Mouse (Mus musculus) MEL (cell line): ENCODE results near the gene Wdr91. TPM values are rescaled to one million over a fixed set of nuclear protein-coding genes. Genes with fewer than 3 reads are reported as not detected.

Experiments used
- DNase-seq: peaks from one replicate; pipeline ENCODE4 v3.0.0; 2011; ENCODE audit warnings: low read depth, low spot score
- H3K27ac ChIP-seq: 2 replicates; pipeline ENCODE4 v1.5.1; 2012; ENCODE audit warnings: low read depth, mild to moderate bottlenecking, control low read depth, low read length, moderate library complexity; ENCODE audit not compliant: control insufficient read depth
- H3K27me3 ChIP-seq, 2 experiments: fragments of 150-350 bp in 1 of 2; sonication (generic) in 1 of 2; 2 replicates each; pipeline ENCODE4 v1.6.1; 2012; ENCODE audit warnings: low read length in 2 of 2, mild to moderate bottlenecking in 2 of 2, improper control_type of control experiment in 1 of 2, moderate library complexity in 1 of 2; ENCODE audit not compliant: insufficient read depth in 2 of 2, control insufficient read depth in 1 of 2
- H3K36me3 ChIP-seq, 2 experiments: 2 replicates each; pipeline ENCODE4 v1.6.1; 2012 to 2014; ENCODE audit warnings: low read length in 2 of 2, improper control_type of control experiment in 1 of 2, inconsistent platforms in 1 of 2, mild to moderate bottlenecking in 1 of 2; ENCODE audit not compliant: insufficient read depth in 2 of 2, control insufficient read depth in 1 of 2
- H3K4me1 ChIP-seq, 2 experiments: fragments of 150-350 bp in 1 of 2; sonication (generic) in 1 of 2; 2 replicates each; pipeline ENCODE4 v1.6.1; 2012; ENCODE audit warnings: low read length in 2 of 2, improper control_type of control experiment in 1 of 2, mild to moderate bottlenecking in 1 of 2; ENCODE audit not compliant: insufficient read depth in 2 of 2, control insufficient read depth in 1 of 2
- H3K4me3 ChIP-seq, 2 experiments: fragments of 150-350 bp in 1 of 2; sonication (generic) in 1 of 2; 2 replicates each; pipeline ENCODE4 v1.5.1; 2012; ENCODE audit warnings: low read depth in 2 of 2, low read length in 2 of 2, mild to moderate bottlenecking in 2 of 2, moderate library complexity in 2 of 2, control low read depth in 1 of 2, improper control_type of control experiment in 1 of 2; ENCODE audit not compliant: control insufficient read depth in 1 of 2, insufficient read depth in 1 of 2
- H3K79me2 ChIP-seq: 2 replicates; pipeline ENCODE4 v1.6.1; 2012; ENCODE audit warnings: mild to moderate bottlenecking, low read length, moderate library complexity; ENCODE audit not compliant: control insufficient read depth, poor library complexity, insufficient read depth
- H3K9ac ChIP-seq: 2 replicates; pipeline ENCODE4 v1.6.1; 2012; ENCODE audit warnings: low read depth, mild to moderate bottlenecking, control low read depth, low read length, moderate library complexity; ENCODE audit not compliant: control insufficient read depth, poor library complexity, severe bottlenecking
- H3K9me3 ChIP-seq: fragments of 150-350 bp; sonication (generic); replicated peaks from 2 replicates; pipeline ENCODE4 v1.6.1; 2012; ENCODE audit warnings: mild to moderate bottlenecking, low read length, improper control_type of control experiment, moderate library complexity; ENCODE audit not compliant: insufficient read depth
- BHLHE40 ChIP-seq: IDR thresholded peaks from 2 replicates; pipeline ENCODE4 v1.6.1; 2012; ENCODE audit warnings: low read depth, mild to moderate bottlenecking, inconsistent platforms, low read length, improper control_type of control experiment, borderline replicate concordance
- CHD1 ChIP-seq: IDR thresholded peaks from 2 replicates; pipeline ENCODE4 v1.6.1; 2012; ENCODE audit warnings: low read depth, mild to moderate bottlenecking, inconsistent platforms, low read length, improper control_type of control experiment
- CHD2 ChIP-seq: IDR thresholded peaks from 2 replicates; pipeline ENCODE4 v1.6.1; 2011; ENCODE audit warnings: low read length, improper control_type of control experiment
- CTCF ChIP-seq, 3 experiments: IDR thresholded peaks in 2 of 3; conservative IDR thresholded peaks in 1 of 3; 2 replicates each; pipeline ENCODE4 v1.5.1; 2011 to 2012; ENCODE audit warnings: low read length in 3 of 3, low read depth in 2 of 3, mild to moderate bottlenecking in 2 of 3, improper control_type of control experiment in 1 of 3, inconsistent platforms in 1 of 3, mixed read lengths in 1 of 3, moderate library complexity in 1 of 3; ENCODE audit not compliant: control insufficient read depth in 1 of 3, insufficient read depth in 1 of 3, poor library complexity in 1 of 3, severe bottlenecking in 1 of 3
- E2F4 ChIP-seq: IDR thresholded peaks from 2 replicates; pipeline ENCODE4 v1.6.1; 2011; ENCODE audit warnings: low read depth, low read length, improper control_type of control experiment, borderline replicate concordance
- ELF1 ChIP-seq: IDR thresholded peaks from 2 replicates; pipeline ENCODE4 v1.6.1; 2014; ENCODE audit warnings: low read depth, mild to moderate bottlenecking, inconsistent platforms, low read length, improper control_type of control experiment, moderate library complexity
- EP300 ChIP-seq, 2 experiments: IDR thresholded peaks; 2 replicates each; pipeline ENCODE4 v1.6.1; 2011; ENCODE audit warnings: improper control_type of control experiment in 2 of 2, low read length in 2 of 2, low read depth in 1 of 2, mild to moderate bottlenecking in 1 of 2
- ETS1 ChIP-seq: IDR thresholded peaks from 2 replicates; pipeline ENCODE4 v1.6.1; 2012; ENCODE audit warnings: low read depth, mild to moderate bottlenecking, inconsistent platforms, low read length, improper control_type of control experiment, moderate library complexity
- GABPA ChIP-seq: IDR thresholded peaks from 2 replicates; pipeline ENCODE4 v1.6.1; 2012; ENCODE audit warnings: low read depth, mild to moderate bottlenecking, inconsistent platforms, low read length, improper control_type of control experiment, moderate library complexity
- GATA1 ChIP-seq: IDR thresholded peaks from 2 replicates; pipeline ENCODE4 v1.6.1; 2011; ENCODE audit warnings: low read depth, low read length, improper control_type of control experiment
- HCFC1 ChIP-seq: IDR thresholded peaks from 2 replicates; pipeline ENCODE4 v1.6.1; 2012; ENCODE audit warnings: low read depth, mild to moderate bottlenecking, inconsistent platforms, low read length, improper control_type of control experiment, moderate library complexity
- JUND ChIP-seq: IDR thresholded peaks from 2 replicates; pipeline ENCODE4 v1.6.1; 2011; ENCODE audit warnings: low read depth, mild to moderate bottlenecking, improper control_type of control experiment, low read length
- KAT2A ChIP-seq: conservative IDR thresholded peaks from 2 replicates; pipeline ENCODE4 v1.6.1; 2012; ENCODE audit warnings: low read depth, low read length, improper control_type of control experiment, inconsistent platforms
- MAFK ChIP-seq: IDR thresholded peaks from 2 replicates; pipeline ENCODE4 v1.6.1; 2011; ENCODE audit warnings: low read depth, mild to moderate bottlenecking, low read length, improper control_type of control experiment, borderline replicate concordance
- MAX ChIP-seq: IDR thresholded peaks from 2 replicates; pipeline ENCODE4 v1.6.1; 2011; ENCODE audit warnings: low read length, improper control_type of control experiment
- MAZ ChIP-seq: IDR thresholded peaks from 2 replicates; pipeline ENCODE4 v1.6.1; 2012; ENCODE audit warnings: low read depth, mild to moderate bottlenecking, inconsistent platforms, low read length, improper control_type of control experiment
- MEF2A ChIP-seq: IDR thresholded peaks from 2 replicates; pipeline ENCODE4 v1.6.1; 2014; ENCODE audit warnings: low read depth, mild to moderate bottlenecking, inconsistent platforms, low read length, improper control_type of control experiment; ENCODE audit not compliant: poor library complexity, insufficient replicate concordance, severe bottlenecking; ENCODE audit errors: extremely low read depth
- MXI1 ChIP-seq: IDR thresholded peaks from 2 replicates; pipeline ENCODE4 v1.6.1; 2011; ENCODE audit warnings: mild to moderate bottlenecking, low read depth, low read length, improper control_type of control experiment
- MYB ChIP-seq: IDR thresholded peaks from 2 replicates; pipeline ENCODE4 v1.6.1; 2011; ENCODE audit warnings: mild to moderate bottlenecking, low read depth, low read length, improper control_type of control experiment
- NELFE ChIP-seq: IDR thresholded peaks from 2 replicates; pipeline ENCODE4 v1.6.1; 2011; ENCODE audit warnings: low read depth, low read length, improper control_type of control experiment
- NRF1 ChIP-seq: IDR thresholded peaks from 2 replicates; pipeline ENCODE4 v1.6.1; 2014; ENCODE audit warnings: low read depth, mild to moderate bottlenecking, inconsistent platforms, low read length, improper control_type of control experiment, moderate library complexity; ENCODE audit not compliant: poor library complexity, insufficient read depth, severe bottlenecking
- POLR2A ChIP-seq, 2 experiments: IDR thresholded peaks; 2 replicates each; pipeline ENCODE4 v1.6.1; 2011 to 2012; ENCODE audit warnings: low read length in 2 of 2, mild to moderate bottlenecking in 2 of 2, control low read depth in 1 of 2, improper control_type of control experiment in 1 of 2, low read depth in 1 of 2, moderate library complexity in 1 of 2; ENCODE audit not compliant: control insufficient read depth in 1 of 2, insufficient read depth in 1 of 2, poor library complexity in 1 of 2
- POLR2AphosphoS2 ChIP-seq: IDR thresholded peaks from 2 replicates; pipeline ENCODE4 v1.6.1; 2011; ENCODE audit warnings: low read length, improper control_type of control experiment
- RAD21 ChIP-seq: IDR thresholded peaks from 2 replicates; pipeline ENCODE4 v1.6.1; 2011; ENCODE audit warnings: mild to moderate bottlenecking, low read depth, low read length, improper control_type of control experiment
- SIN3A ChIP-seq: IDR thresholded peaks from 2 replicates; pipeline ENCODE4 v1.6.1; 2012; ENCODE audit warnings: low read length, improper control_type of control experiment, inconsistent platforms
- SMC3 ChIP-seq: IDR thresholded peaks from 2 replicates; pipeline ENCODE4 v1.6.1; 2011; ENCODE audit warnings: low read depth, low read length, improper control_type of control experiment
- TAL1 ChIP-seq: IDR thresholded peaks from 2 replicates; pipeline ENCODE4 v1.6.1; 2012; ENCODE audit warnings: mild to moderate bottlenecking, inconsistent platforms, low read length, moderate library complexity, mixed read lengths
- TBP ChIP-seq: IDR thresholded peaks from 2 replicates; pipeline ENCODE4 v1.8.0; 2011; ENCODE audit warnings: low read depth, low read length, improper control_type of control experiment
- TCF12 ChIP-seq: IDR thresholded peaks from 2 replicates; pipeline ENCODE4 v1.6.1; 2014; ENCODE audit warnings: low read depth, mild to moderate bottlenecking, inconsistent platforms, low read length, improper control_type of control experiment, moderate library complexity
- UBTF ChIP-seq: IDR thresholded peaks from 2 replicates; pipeline ENCODE4 v1.6.1; 2012; ENCODE audit warnings: low read depth, mild to moderate bottlenecking, inconsistent platforms, low read length, improper control_type of control experiment, moderate library complexity, borderline replicate concordance; ENCODE audit not compliant: insufficient read depth
- USF1 ChIP-seq: IDR thresholded peaks from 2 replicates; pipeline ENCODE4 v1.6.1; 2014; ENCODE audit warnings: low read depth, mild to moderate bottlenecking, inconsistent platforms, low read length, improper control_type of control experiment, moderate library complexity
- USF2 ChIP-seq, 2 experiments: IDR thresholded peaks; 2 replicates each; pipeline ENCODE4 v1.6.1; 2011 to 2012; ENCODE audit warnings: improper control_type of control experiment in 2 of 2, low read length in 2 of 2, borderline replicate concordance in 1 of 2, inconsistent platforms in 1 of 2, low read depth in 1 of 2, mild to moderate bottlenecking in 1 of 2; ENCODE audit not compliant: insufficient read depth in 1 of 2
- ZC3H11A ChIP-seq: IDR thresholded peaks from 2 replicates; pipeline ENCODE4 v1.6.1; 2012; ENCODE audit warnings: low read depth, mild to moderate bottlenecking, inconsistent platforms, low read length, improper control_type of control experiment
- ZMIZ1 ChIP-seq: IDR thresholded peaks from 2 replicates; pipeline ENCODE4 v1.6.1; 2012; ENCODE audit warnings: low read depth, mild to moderate bottlenecking, inconsistent platforms, low read length, improper control_type of control experiment, moderate library complexity
- ZNF384 ChIP-seq: IDR thresholded peaks from 2 replicates; pipeline ENCODE4 v1.6.1; 2012; ENCODE audit warnings: low read depth, mild to moderate bottlenecking, inconsistent platforms, low read length, improper control_type of control experiment
- polyA plus RNA-seq, 2 experiments: library from polyadenylated mRNA; stranded (reverse) in 1 of 2; unstranded in 1 of 2; fragments of >175 nt in 1 of 2; fragments of >200 nt in 1 of 2; gene quantifications; 2 replicates each; pipeline versions ENCODE4 v1.2.1 to v1.2.4; 2012; ENCODE audit warnings: low replicate concordance in 2 of 2, low read depth in 1 of 2; ENCODE audit not compliant: insufficient read length in 2 of 2, insufficient read depth in 1 of 2, missing spikeins in 1 of 2
- total RNA-seq: library from RNA; depleted of rRNA; stranded (reverse); fragments of 300-350 nt; gene quantifications from 2 replicates; pipeline ENCODE4 v1.2.3, GENCODE M21; 2012; rRNA removed

Gene Wdr91
- total RNA-seq (11.7 and 13.7 TPM in 2 replicates), polyA plus RNA-seq (10 to 100 TPM in 1 of 2 experiments, not detected in 1; 24.1 TPM)

- peak; percentile 93 for DNase-seq
- H3K79me2 ChIP-seq = peaks cover 2% of the 10 kb centered on the region; the same call in 1 of the 2 replicates
- H3K9me3 ChIP-seq = no peaks in the 10 kb centered on the region
- H3K4me3 ChIP-seq = peak within 1 kb of the TSS; percentile 81 to 91
- no peaks in the 10 kb centered on the region for H3K27me3 ChIP-seq
- peak within 1 kb of the TSS; percentile 51; the same call in 1 of the 2 replicates for H3K27ac ChIP-seq
- peak within 1 kb of the TSS; percentile 73 for H3K9ac ChIP-seq
- TF ChIP-seq TBP (0 out of 2 replicates have a peak, but pooled peaks have one; percentile 21), ZC3H11A (no peak), NRF1 (peak; percentile 65), MAFK (no peak), POLR2A (IDR thresholded peaks at IDR 0.05; ENCODE audit: control insufficient read depth in 1 of 2, insufficient read depth in 1 of 2, low read depth in 1 of 2, low read length in 2 of 2, poor library complexity in 1 of 2) (peak; percentile 63 to 85; a peak in 3 of 4 replicates), CHD2 (no peak), EP300 (IDR thresholded peaks at IDR 0.05; ENCODE audit: low read depth in 1 of 2, low read length in 2 of 2) (no peak), ETS1 (no peak), USF1 (no peak), MAX (no peak), HCFC1 (peak; percentile 51; the same call in 1 of the 2 replicates), GATA1 (no peak), TAL1 (no peak), CTCF (IDR thresholded peaks at IDR 0.05 in 2 of 3, conservative IDR thresholded peaks at IDR 0.05 in 1 of 3; ENCODE audit: control insufficient read depth in 1 of 3, insufficient read depth in 1 of 3, low read depth in 2 of 3, low read length in 3 of 3, poor library complexity in 1 of 3, severe bottlenecking in 1 of 3) (peak in 2 of 3 experiments; percentile 29 to 53; a peak in 4 of 6 replicates), ZNF384 (no peak), MEF2A (no peak), USF2 (IDR thresholded peaks at IDR 0.05; ENCODE audit: borderline replicate concordance in 1 of 2, insufficient read depth in 1 of 2, low read depth in 1 of 2, low read length in 2 of 2) (no peak), GABPA (no peak), NELFE (peak; percentile 74), KAT2A (no peak; the same call in 1 of the 2 replicates), TCF12 (no peak), SMC3 (no peak), E2F4 (no peak), JUND (no peak), BHLHE40 (no peak), CHD1 (no peak), POLR2AphosphoS2 (no peak; the same call in 1 of the 2 replicates), MAZ (no peak), MXI1 (peak; percentile 46; the same call in 1 of the 2 replicates), SIN3A (no peak), RAD21 (no peak), ELF1 (no peak), MYB (no peak), UBTF (no peak), ZMIZ1 (no peak)
- H3K36me3 ChIP-seq = peaks cover 0 to 30% of the 10 kb centered on the region in 2 experiments; a peak in 2 of 4 replicates
- H3K4me1 ChIP-seq = peaks cover 5 to 26% of the 10 kb centered on the region in 2 experiments; a peak in 3 of 4 replicates
Measured at GRCm38 (mm10) chr6:34910371-34911219, at the start of gene Wdr91. Wdr91 (minus strand) TSS chr6:34910876.
